30 mouse cellular contexts compared by ENCODE assay signal in the genomic region with DNA sequence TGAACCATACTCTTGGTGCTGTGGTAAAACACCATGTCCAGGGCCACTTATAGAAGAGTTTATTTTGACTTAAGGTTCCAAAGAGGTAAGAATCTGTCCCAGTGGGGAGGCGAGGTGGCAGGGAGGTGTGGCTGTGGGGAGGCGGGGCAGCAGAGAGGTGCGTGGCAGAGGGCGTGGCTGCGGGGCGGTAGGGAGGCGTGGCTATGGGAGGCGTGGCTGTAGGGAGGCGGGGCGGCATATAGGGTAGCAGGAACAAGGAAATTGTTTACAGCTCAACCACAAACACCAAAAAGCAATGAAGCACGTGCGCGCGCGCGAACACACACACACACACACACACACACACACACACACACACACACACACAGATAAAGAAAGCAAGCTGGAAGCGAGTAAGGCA.
DNase-seq lines count a peak whose midpoint lies in the region; ATAC-seq lines count a peak whose summit lies in the region.
"Had no signal": no experiment of that assay in that cellular context is flagged by ENCODE, and none has a peak within 500 bp of the region (broad histone marks: within the 10 kb centered on the region; RNA-seq: fewer than 3 reads in every experiment).

No protein-coding gene starts in this region.

- H3K9me3 ChIP-seq in megakaryocyte, embryonic 14.5 days, result peaks cover 68% of the 10 kb centered on the region
- H3K9me3 ChIP-seq in embryonic facial prominence, embryonic 10.5 days, result no peaks in the 10 kb centered on the region
- H3K9me3 ChIP-seq: embryonic facial prominence, embryonic 12.5 days; embryonic facial prominence, embryonic 15.5 days; heart, embryonic 10.5 days; heart, embryonic 13.5 days had no signal

- H3K27ac ChIP-seq in embryonic facial prominence, embryonic 10.5 days (replicated peaks), result no peak overlapping the region
- H3K27ac ChIP-seq: embryonic facial prominence, embryonic 12.5 days; embryonic facial prominence, embryonic 15.5 days; heart, adult 2 months; heart, embryonic 10.5 days; heart, embryonic 13.5 days; hindbrain, embryonic 14.5 days; hindbrain, postnatal 0 days had no signal

- no peak for ATAC-seq in megakaryocyte, adult 5-6 weeks (ENCODE audit: poor library complexity, severe bottlenecking)
- ATAC-seq: activated CD4-positive, CD25-positive, alpha-beta regulatory T cell, adult 4 months; forebrain, embryonic 14.5 days; forebrain, postnatal 0 days; hindbrain, postnatal 0 days; inflammation-experienced regulatory T-cells, adult 6 months; Patski had no signal

- no peaks in the 10 kb centered on the region for H3K4me1 ChIP-seq in megakaryocyte, embryonic 14.5 days
- H3K4me1 ChIP-seq in embryonic facial prominence, embryonic 10.5 days, result peaks cover 16% of the 10 kb centered on the region
- H3K4me1 ChIP-seq: embryonic facial prominence, embryonic 15.5 days; heart, embryonic 10.5 days; heart, embryonic 13.5 days had no signal

- peak; percentile 61 for DNase-seq in R1 (ENCODE audit: low read depth, low spot score)
- DNase-seq in embryonic facial prominence, embryonic 10.5 days (ENCODE audit: low spot score), result peak; percentile 10
- no peak for DNase-seq in spleen, adult 18-20 months
- no peak for DNase-seq in left cerebral cortex, adult 18-20 months (ENCODE audit: low spot score in 2 of 2)
- DNase-seq: adrenal gland, adult 8-10 months; adrenal gland, postnatal 25 days; B cell, adult 2 months; cerebellum, adult 18-20 months; cerebellum, adult 9-10 months; cerebellum, postnatal 14 days; forebrain, postnatal 0 days; gastrocnemius, postnatal 10 days; gastrocnemius, postnatal 36 days; heart, adult 2 months; heart, postnatal 14 days; heart, postnatal 4 days had no signal

- no peaks in the 10 kb centered on the region for H3K27me3 ChIP-seq in megakaryocyte, embryonic 14.5 days (replicated peaks)
- H3K27me3 ChIP-seq in embryonic facial prominence, embryonic 10.5 days (replicated peaks; ENCODE audit: low read depth, poor library complexity, severe bottlenecking), result no peaks in the 10 kb centered on the region
- H3K27me3 ChIP-seq: CH12.LX; embryonic facial prominence, embryonic 12.5 days; embryonic facial prominence, embryonic 15.5 days; heart, embryonic 13.5 days; Patski had no signal

- no peaks in the 10 kb centered on the region for H3K36me3 ChIP-seq in megakaryocyte, embryonic 14.5 days (replicated peaks; ENCODE audit: low read length)
- no peaks in the 10 kb centered on the region for H3K36me3 ChIP-seq in embryonic facial prominence, embryonic 10.5 days (replicated peaks)
- H3K36me3 ChIP-seq: embryonic facial prominence, embryonic 12.5 days; embryonic facial prominence, embryonic 15.5 days; G1E; heart, embryonic 10.5 days; heart, embryonic 13.5 days had no signal

- 57% methylated on average over 17 of the region's 17 CpGs for WGBS in embryonic facial prominence, embryonic 10.5 days

- peak overlapping the region; percentile 42 for H3K4me3 ChIP-seq in megakaryocyte, embryonic 14.5 days (replicated peaks)
- no peak overlapping the region for H3K4me3 ChIP-seq in embryonic facial prominence, embryonic 10.5 days
- H3K4me3 ChIP-seq: embryonic facial prominence, embryonic 12.5 days; embryonic facial prominence, embryonic 15.5 days; heart, adult 2 months; heart, embryonic 10.5 days; heart, embryonic 13.5 days had no signal

Comparison
In these comparisons a context has a peak if more than half of its experiments do, and no peak if none do; other contexts are left out.
1. DNase-seq: peak in R1 (single experiment) and embryonic facial prominence, embryonic 10.5 days (single experiment); none in spleen, adult 18-20 months (0 of 2) and left cerebral cortex, adult 18-20 months (0 of 2).